Mouse (Mus musculus): Measurements from ENCODE around the gene Wbp11. TPM values are rescaled to one million over a fixed set of nuclear protein-coding genes. Genes with fewer than 3 reads are reported as not detected.

Wbp11 gene
- polyA plus RNA-seq, 1 experiment from 2014 or later, result 70.6 TPM

- H3K4me2 ChIP-seq, result no peak overlapping the region
- ATAC-seq (ENCODE audit: extremely low read depth, insufficient number of reproducible peaks, low FRiP score, low TSS enrichment), result no peak
- no peak overlapping the region for H3K4me3 ChIP-seq
- H3K27me3 ChIP-seq (replicated peaks), result no peaks in the 10 kb centered on the region
- H3K9me3 ChIP-seq, result no peaks in the 10 kb centered on the region
- 67% methylated on average over 3 of the region's 3 CpGs for WGBS
- no peaks in the 10 kb centered on the region for H3K36me3 ChIP-seq
- H3K4me1 ChIP-seq, result no peaks in the 10 kb centered on the region
- H3K9ac ChIP-seq, result no peak overlapping the region
- no peak overlapping the region for H3K27ac ChIP-seq (replicated peaks)
Measured at GRCm38 (mm10) chr6:136837323-136837722, 9.3 kb upstream of the Wbp11 start.

GRCm38 (mm10) chr6:136835352-136835751 is 7.3 kb upstream of the Wbp11 start, which contains the start of gene Smco3:
Gene Smco3, minus strand, starts transcription at chr6:136835452.
- H3K4me2 ChIP-seq, result no peak within 1 kb of the TSS
- 43% methylated on average over 4 of the region's 4 CpGs for WGBS

GRCm38 (mm10) chr6:136831712-136832111 is 3.7 kb upstream of the Wbp11 start:
- H3K36me3 ChIP-seq, result no peaks in the 10 kb centered on the region
- H3K27ac ChIP-seq (replicated peaks), result no peak overlapping the region
- H3K27me3 ChIP-seq (replicated peaks), result peaks cover 5% of the 10 kb centered on the region; the same call in 1 of the 2 replicates
- ATAC-seq (ENCODE audit: extremely low read depth, insufficient number of reproducible peaks, low FRiP score, low TSS enrichment), result no peak
- H3K4me2 ChIP-seq, result no peak overlapping the region
- peaks cover 10% of the 10 kb centered on the region for H3K4me1 ChIP-seq
- 63% methylated on average over 5 of the region's 5 CpGs for WGBS
- H3K4me3 ChIP-seq, result no peak overlapping the region
- H3K9ac ChIP-seq, result no peak overlapping the region
- no peaks in the 10 kb centered on the region for H3K9me3 ChIP-seq

More at GRCm38 (mm10) chr6:136835352-136835751, 7.3 kb upstream of the Wbp11 start, which contains the start of gene Smco3:
- ATAC-seq (ENCODE audit: extremely low read depth, insufficient number of reproducible peaks, low FRiP score, low TSS enrichment), result no peak
- Histone ChIP-seq H3K4me3 (no peak within 1 kb of the TSS), H3K9ac (no peak within 1 kb of the TSS), H3K36me3 (no peaks in the 10 kb centered on the region), H3K27ac (replicated peaks) (no peak within 1 kb of the TSS), H3K4me1 (no peaks in the 10 kb centered on the region), H3K9me3 (no peaks in the 10 kb centered on the region), H3K27me3 (replicated peaks) (peaks cover 5% of the 10 kb centered on the region; the same call in 1 of the 2 replicates)

GRCm38 (mm10) chr6:136828681-136829080 is 648 bp upstream of the Wbp11 start:
- Histone ChIP-seq H3K4me3 (peak overlapping the region; percentile 100), H3K27me3 (replicated peaks) (peaks cover 5% of the 10 kb centered on the region; the same call in 1 of the 2 replicates), H3K4me2 (peak overlapping the region; percentile 66), H3K4me1 (peaks cover 18% of the 10 kb centered on the region), H3K27ac (replicated peaks) (peak overlapping the region; percentile 74), H3K9ac (peak overlapping the region; percentile 72), H3K9me3 (no peaks in the 10 kb centered on the region), H3K36me3 (peaks cover 21% of the 10 kb centered on the region)
- no peak for ATAC-seq (ENCODE audit: extremely low read depth, insufficient number of reproducible peaks, low FRiP score, low TSS enrichment)
- WGBS, result 33% methylated on average over 4 of the region's 4 CpGs

DNA sequence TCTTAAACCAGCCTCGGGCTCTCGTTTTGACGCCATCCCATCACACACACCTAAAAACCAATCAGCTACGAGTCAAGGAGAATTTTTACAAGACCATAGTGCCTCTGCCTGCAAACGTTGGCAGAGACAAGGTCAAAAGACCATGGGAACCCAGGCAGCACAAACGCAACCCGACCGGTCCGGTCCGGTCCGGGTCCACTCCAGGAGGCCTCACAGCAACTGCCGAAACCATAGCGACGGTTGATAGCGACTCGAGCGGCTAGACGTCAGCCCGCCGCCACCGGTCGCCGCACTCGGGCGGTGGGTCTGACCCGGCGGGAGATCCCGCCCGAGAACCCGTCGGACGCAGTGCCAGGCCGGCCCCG is 535 bp downstream of the Wbp11 start, which contains the start of gene BC049715:
Gene BC049715, plus strand, starts transcription at position 111 of the 365 bp plus-strand sequence.
- H3K27me3 ChIP-seq (replicated peaks), result peaks cover 5% of the 10 kb centered on the region; the same call in 1 of the 2 replicates
- peaks cover 29% of the 10 kb centered on the region for H3K36me3 ChIP-seq
- no peaks in the 10 kb centered on the region for H3K9me3 ChIP-seq
- peak within 1 kb of the TSS; percentile 99 for H3K9ac ChIP-seq
- peak; percentile 45; the same call in 1 of the 2 replicates for ATAC-seq (ENCODE audit: extremely low read depth, insufficient number of reproducible peaks, low FRiP score, low TSS enrichment)
- WGBS, result under 1% methylated on average over 34 of the region's 34 CpGs
- H3K27ac ChIP-seq (replicated peaks), result peak within 1 kb of the TSS; percentile 88
- peaks cover 18% of the 10 kb centered on the region for H3K4me1 ChIP-seq
- peak within 1 kb of the TSS; percentile 100 for H3K4me3 ChIP-seq
- H3K4me2 ChIP-seq, result peak within 1 kb of the TSS; percentile 91

- WGBS, result 9% methylated on average over 7 of the region's 7 CpGs
- H3K27me3 ChIP-seq (replicated peaks), result peaks cover 5% of the 10 kb centered on the region; the same call in 1 of the 2 replicates
- peak overlapping the region; percentile 91 for H3K4me2 ChIP-seq
- no peaks in the 10 kb centered on the region for H3K9me3 ChIP-seq
- no peak for ATAC-seq (ENCODE audit: extremely low read depth, insufficient number of reproducible peaks, low FRiP score, low TSS enrichment)
- H3K4me1 ChIP-seq, result peaks cover 18% of the 10 kb centered on the region
- H3K36me3 ChIP-seq, result peaks cover 33% of the 10 kb centered on the region
- H3K4me3 ChIP-seq, result peak overlapping the region; percentile 100
- H3K27ac ChIP-seq (replicated peaks), result peak overlapping the region; percentile 88; the same call in 1 of the 2 replicates
- peak overlapping the region; percentile 99 for H3K9ac ChIP-seq
Measured at GRCm38 (mm10) chr6:136827116-136827515, 917 bp downstream of the Wbp11 start.

DNA sequence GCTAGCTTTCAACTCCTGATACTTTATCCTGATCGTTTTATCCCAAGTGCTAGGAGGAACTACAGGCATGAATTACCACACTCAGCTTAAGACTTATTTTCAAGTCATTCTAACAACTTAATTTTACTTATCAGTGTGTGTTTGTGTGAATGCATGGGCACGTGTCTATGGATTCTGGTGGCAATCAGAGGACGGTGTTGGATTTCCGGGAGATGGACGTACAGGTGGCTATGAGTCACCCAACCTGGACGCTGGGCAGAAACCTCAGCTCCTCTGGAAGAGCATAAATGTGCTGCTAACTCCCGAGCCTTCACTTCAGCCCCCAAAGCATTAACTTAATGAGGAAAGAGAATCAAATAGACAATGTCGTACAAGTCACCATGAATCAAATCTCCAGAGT is 3.0 kb downstream of the Wbp11 start:
- Histone ChIP-seq H3K4me1 (peaks cover 29% of the 10 kb centered on the region), H3K36me3 (peaks cover 54% of the 10 kb centered on the region), H3K4me3 (no peak overlapping the region), H3K27me3 (replicated peaks) (no peaks in the 10 kb centered on the region), H3K4me2 (no peak overlapping the region), H3K9me3 (no peaks in the 10 kb centered on the region), H3K9ac (no peak overlapping the region), H3K27ac (replicated peaks) (no peak overlapping the region)
- WGBS, result 92% methylated on average over 8 of the region's 8 CpGs
- ATAC-seq (ENCODE audit: extremely low read depth, insufficient number of reproducible peaks, low FRiP score, low TSS enrichment), result no peak

- Histone ChIP-seq H3K4me3 (no peak overlapping the region), H3K4me1 (peaks cover 15% of the 10 kb centered on the region), H3K9me3 (no peaks in the 10 kb centered on the region), H3K27ac (replicated peaks) (no peak overlapping the region), H3K9ac (no peak overlapping the region), H3K27me3 (replicated peaks) (no peaks in the 10 kb centered on the region), H3K4me2 (no peak overlapping the region), H3K36me3 (peaks cover 93% of the 10 kb centered on the region)
- 87% methylated on average over 18 of the region's 18 CpGs for WGBS
- ATAC-seq (ENCODE audit: extremely low read depth, insufficient number of reproducible peaks, low FRiP score, low TSS enrichment), result no peak
Measured at GRCm38 (mm10) chr6:136821086-136821485, 6.9 kb downstream of the Wbp11 start.

- Histone ChIP-seq H3K9me3 (no peaks in the 10 kb centered on the region), H3K36me3 (peaks cover 95% of the 10 kb centered on the region), H3K4me1 (peaks cover 12% of the 10 kb centered on the region), H3K4me2 (no peak overlapping the region), H3K27me3 (replicated peaks) (no peaks in the 10 kb centered on the region), H3K27ac (replicated peaks) (no peak overlapping the region), H3K4me3 (no peak overlapping the region), H3K9ac (no peak overlapping the region)
- WGBS, result 71% methylated on average over 21 of the region's 21 CpGs
- no peak for ATAC-seq (ENCODE audit: extremely low read depth, insufficient number of reproducible peaks, low FRiP score, low TSS enrichment)
Measured at GRCm38 (mm10) chr6:136820381-136820780, 7.7 kb downstream of the Wbp11 start.

DNA sequence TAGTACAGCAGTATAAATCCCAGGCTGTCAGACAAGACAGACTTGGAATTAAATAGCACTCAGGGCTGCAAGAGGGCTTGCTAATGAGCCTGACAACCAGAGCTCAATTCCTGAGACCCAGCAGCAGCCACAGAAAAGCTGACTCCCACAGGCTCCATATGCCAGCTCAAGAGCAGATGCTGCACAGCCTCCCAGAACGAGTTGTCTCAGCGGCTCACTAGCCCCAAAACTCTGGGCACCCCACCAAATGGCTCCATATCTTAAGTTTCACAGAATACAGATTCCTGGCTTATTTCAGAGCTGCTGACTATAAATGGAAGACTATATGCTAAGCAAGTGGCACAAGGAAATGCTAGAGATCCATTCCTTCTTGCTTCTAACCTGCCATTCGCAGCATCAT is 10.5 kb downstream of the Wbp11 start:
- Histone ChIP-seq H3K4me1 (peaks cover 12% of the 10 kb centered on the region), H3K9me3 (no peaks in the 10 kb centered on the region), H3K36me3 (peaks cover 98% of the 10 kb centered on the region), H3K4me2 (no peak overlapping the region), H3K4me3 (no peak overlapping the region), H3K9ac (no peak overlapping the region), H3K27me3 (replicated peaks) (no peaks in the 10 kb centered on the region), H3K27ac (replicated peaks) (no peak overlapping the region)
- no peak for ATAC-seq (ENCODE audit: extremely low read depth, insufficient number of reproducible peaks, low FRiP score, low TSS enrichment)
- 88% methylated on average over 3 of the region's 3 CpGs for WGBS

DNA sequence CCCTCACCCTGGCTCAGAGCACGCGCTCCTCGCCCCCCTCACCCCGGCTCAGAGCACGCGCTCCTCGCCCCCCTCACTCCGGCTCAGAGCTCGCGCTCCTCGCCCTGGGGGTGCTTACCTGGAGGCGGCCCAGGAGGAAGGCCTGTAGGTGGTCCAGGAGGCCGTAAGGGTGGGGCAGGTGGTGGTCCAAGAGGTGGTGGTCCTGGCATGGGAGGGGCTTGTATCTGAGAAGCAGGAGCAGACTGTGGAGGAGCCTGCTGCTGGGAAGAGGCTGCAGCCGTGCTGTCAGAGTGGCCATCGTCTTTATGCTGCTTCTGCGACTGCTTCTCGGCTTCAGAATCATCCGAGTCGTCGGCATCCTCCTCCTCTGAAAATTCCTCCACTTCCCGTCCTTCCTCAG is 11.2 kb downstream of the Wbp11 start:
- Histone ChIP-seq H3K4me3 (no peak overlapping the region), H3K4me1 (peaks cover 12% of the 10 kb centered on the region)

DNA sequence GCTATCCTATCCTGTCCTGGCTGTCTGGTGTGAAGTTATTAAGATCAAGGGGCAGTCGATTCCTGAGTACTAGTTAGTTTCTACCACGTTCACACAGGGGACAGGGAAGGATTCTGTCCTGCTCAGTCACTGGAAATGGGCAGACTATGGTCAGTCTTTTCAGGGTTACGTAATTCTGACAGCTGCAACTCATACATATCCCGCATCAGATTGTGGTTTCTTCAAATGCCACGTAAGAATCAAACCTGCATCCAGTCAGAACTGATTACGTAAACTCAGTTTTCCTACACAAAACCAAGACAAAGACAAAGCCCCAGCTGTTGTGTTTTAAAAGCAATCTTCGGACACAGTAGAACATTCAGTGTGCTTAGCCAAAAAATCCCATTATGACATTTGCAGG is 12.7 kb downstream of the Wbp11 start:
- Histone ChIP-seq H3K36me3 (peaks cover 86% of the 10 kb centered on the region), H3K4me2 (no peak overlapping the region), H3K4me1 (0 out of 2 replicates have a peak, but pooled peaks cover under 1% of the 10 kb centered on the region), H3K27me3 (replicated peaks) (no peaks in the 10 kb centered on the region), H3K9ac (no peak overlapping the region), H3K27ac (replicated peaks) (no peak overlapping the region), H3K4me3 (no peak overlapping the region), H3K9me3 (no peaks in the 10 kb centered on the region)
- WGBS, result 92% methylated on average over 7 of the region's 7 CpGs
- no peak for ATAC-seq (ENCODE audit: extremely low read depth, insufficient number of reproducible peaks, low FRiP score, low TSS enrichment)

More for the DNA sequence above, 11.2 kb downstream of the Wbp11 start:
- no peak overlapping the region for H3K27ac ChIP-seq (replicated peaks)
- no peak overlapping the region for H3K9ac ChIP-seq
- ATAC-seq (ENCODE audit: extremely low read depth, insufficient number of reproducible peaks, low FRiP score, low TSS enrichment), result no peak
- no peaks in the 10 kb centered on the region for H3K9me3 ChIP-seq
- H3K4me2 ChIP-seq, result no peak overlapping the region
- H3K27me3 ChIP-seq (replicated peaks), result no peaks in the 10 kb centered on the region
- WGBS, result 92% methylated on average over 21 of the region's 21 CpGs
- H3K36me3 ChIP-seq, result peaks cover 98% of the 10 kb centered on the region

Measured in heart, embryonic 13.5 days (tissue).